Mouse (Mus musculus): ENCODE measurements at regions not wholly inside any gene's neighbourhood (a gene's known extent, or its start where the extent isn't known, plus 50 kb on each side); places are given as distances from the start of the nearest gene placed in this dataset.

- Histone ChIP-seq H3K4me1 (replicated peaks; ENCODE audit: control insufficient read depth in 2 of 2, insufficient read depth in 2 of 2, low read length in 1 of 2) (no peaks in the 10 kb centered on the region), H3K4me2 (ENCODE audit: low read depth) (no peak overlapping the region), H3K4me3 (ENCODE audit: insufficient read depth in 1 of 2, low read depth in 2 of 2, low read length in 2 of 2) (no peak overlapping the region), H3K9me3 (ENCODE audit: control insufficient read depth, low read length) (no peaks in the 10 kb centered on the region), H3K36me3 (replicated peaks; ENCODE audit: control insufficient read depth, insufficient read depth, low read depth) (no peaks in the 10 kb centered on the region), H3K27ac (no peak overlapping the region), H3K9ac (replicated peaks) (no peak overlapping the region), H3K27me3 (ENCODE audit: control insufficient read depth, insufficient read depth, low read length) (no peaks in the 10 kb centered on the region)
- WGBS (ENCODE audit: insufficient replicate concordance) = 76% methylated on average over 14 of the region's 14 CpGs
- DNase-seq (ENCODE audit: low read depth in 3 of 3, low spot score in 3 of 3) (no peak), ATAC-seq (ENCODE audit: insufficient read depth) (no peak)
- TF ChIP-seq CTCF (IDR thresholded peaks at IDR 0.05; ENCODE audit: low read depth) (no peak), EP300 (IDR thresholded peaks at IDR 0.05; ENCODE audit: low read depth) (no peak)
Measured at GRCm38 (mm10) chr6:51044873-51045272, 387.6 kb upstream of the Nfe2l3 start.

GRCm38 (mm10) chr6:51052451-51052921, 380.0 kb upstream of the Nfe2l3 start:
- Histone ChIP-seq H3K4me3 (ENCODE audit: insufficient read depth in 1 of 2, low read depth in 2 of 2, low read length in 2 of 2) (no peak overlapping the region), H3K4me1 (replicated peaks; ENCODE audit: control insufficient read depth in 2 of 2, insufficient read depth in 2 of 2, low read length in 1 of 2) (no peaks in the 10 kb centered on the region), H3K27me3 (ENCODE audit: control insufficient read depth, insufficient read depth, low read length) (no peaks in the 10 kb centered on the region), H3K27ac (no peak overlapping the region), H3K36me3 (replicated peaks; ENCODE audit: control insufficient read depth, insufficient read depth, low read depth) (no peaks in the 10 kb centered on the region), H3K4me2 (ENCODE audit: low read depth) (no peak overlapping the region), H3K9me3 (ENCODE audit: control insufficient read depth, low read length) (no peaks in the 10 kb centered on the region), H3K9ac (replicated peaks) (no peak overlapping the region)
- DNase-seq (ENCODE audit: low read depth in 3 of 3, low spot score in 3 of 3) = no peak
- ATAC-seq (ENCODE audit: insufficient read depth) = no peak
- WGBS (ENCODE audit: insufficient replicate concordance) = 54% methylated on average over 5 of the region's 5 CpGs
- no peak for TF ChIP-seq EP300 (IDR thresholded peaks at IDR 0.05; ENCODE audit: low read depth)
- no peak for TF ChIP-seq CTCF (IDR thresholded peaks at IDR 0.05; ENCODE audit: low read depth)

- ATAC-seq (ENCODE audit: insufficient read depth) (no peak), DNase-seq (ENCODE audit: low read depth in 3 of 3, low spot score in 3 of 3) (no peak)
- no peak for TF ChIP-seq EP300 (IDR thresholded peaks at IDR 0.05; ENCODE audit: low read depth)
- TF ChIP-seq CTCF (IDR thresholded peaks at IDR 0.05; ENCODE audit: low read depth) = no peak
- Histone ChIP-seq H3K36me3 (replicated peaks; ENCODE audit: control insufficient read depth, insufficient read depth, low read depth) (no peaks in the 10 kb centered on the region), H3K9me3 (ENCODE audit: control insufficient read depth, low read length) (no peaks in the 10 kb centered on the region), H3K27me3 (ENCODE audit: control insufficient read depth, insufficient read depth, low read length) (no peaks in the 10 kb centered on the region), H3K9ac (replicated peaks) (no peak overlapping the region), H3K27ac (no peak overlapping the region), H3K4me2 (ENCODE audit: low read depth) (no peak overlapping the region), H3K4me3 (ENCODE audit: insufficient read depth in 1 of 2, low read depth in 2 of 2, low read length in 2 of 2) (no peak overlapping the region), H3K4me1 (replicated peaks; ENCODE audit: control insufficient read depth in 2 of 2, insufficient read depth in 2 of 2, low read length in 1 of 2) (no peaks in the 10 kb centered on the region; a peak in 1 of 4 replicates)
- WGBS (ENCODE audit: insufficient replicate concordance) = 55% methylated on average over 7 of the region's 7 CpGs
Measured at GRCm38 (mm10) chr6:51057229-51057628, 375.2 kb upstream of the Nfe2l3 start.

GRCm38 (mm10) chr6:51059923-51060847, 372.3 kb upstream of the Nfe2l3 start:
- TF ChIP-seq EP300 (IDR thresholded peaks at IDR 0.05; ENCODE audit: low read depth) (no peak), CTCF (IDR thresholded peaks at IDR 0.05; ENCODE audit: low read depth) (no peak)
- Histone ChIP-seq H3K36me3 (replicated peaks; ENCODE audit: control insufficient read depth, insufficient read depth, low read depth) (no peaks in the 10 kb centered on the region), H3K4me3 (ENCODE audit: insufficient read depth in 1 of 2, low read depth in 2 of 2, low read length in 2 of 2) (no peak overlapping the region), H3K4me1 (replicated peaks; ENCODE audit: control insufficient read depth in 2 of 2, insufficient read depth in 2 of 2, low read length in 1 of 2) (no peaks in the 10 kb centered on the region; a peak in 1 of 4 replicates), H3K9ac (replicated peaks) (no peak overlapping the region), H3K4me2 (ENCODE audit: low read depth) (no peak overlapping the region), H3K27ac (no peak overlapping the region), H3K9me3 (ENCODE audit: control insufficient read depth, low read length) (no peaks in the 10 kb centered on the region), H3K27me3 (ENCODE audit: control insufficient read depth, insufficient read depth, low read length) (no peaks in the 10 kb centered on the region)
- WGBS (ENCODE audit: insufficient replicate concordance) = 55% methylated on average over 7 of the region's 7 CpGs
- ATAC-seq (ENCODE audit: insufficient read depth) = no peak
- DNase-seq (ENCODE audit: low read depth in 3 of 3, low spot score in 3 of 3) = no peak

- no peak overlapping the region for H3K27ac ChIP-seq
- TF ChIP-seq EP300 (IDR thresholded peaks at IDR 0.05; ENCODE audit: low read depth) (no peak), CTCF (IDR thresholded peaks at IDR 0.05; ENCODE audit: low read depth) (no peak)
- no peak overlapping the region for H3K4me2 ChIP-seq (ENCODE audit: low read depth)
- DNase-seq (ENCODE audit: low read depth in 3 of 3, low spot score in 3 of 3) (no peak), ATAC-seq (ENCODE audit: insufficient read depth) (no peak)
- WGBS (ENCODE audit: insufficient replicate concordance) = 63% methylated on average over 17 of the region's 17 CpGs
- no peaks in the 10 kb centered on the region; a peak in 1 of 4 replicates for H3K4me1 ChIP-seq (replicated peaks; ENCODE audit: control insufficient read depth in 2 of 2, insufficient read depth in 2 of 2, low read length in 1 of 2)
- H3K27me3 ChIP-seq (ENCODE audit: control insufficient read depth, insufficient read depth, low read length) = no peaks in the 10 kb centered on the region
- no peaks in the 10 kb centered on the region for H3K36me3 ChIP-seq (replicated peaks; ENCODE audit: control insufficient read depth, insufficient read depth, low read depth)
- no peaks in the 10 kb centered on the region for H3K9me3 ChIP-seq (ENCODE audit: control insufficient read depth, low read length)
- no peak overlapping the region for H3K9ac ChIP-seq (replicated peaks)
- no peak overlapping the region for H3K4me3 ChIP-seq (ENCODE audit: insufficient read depth in 1 of 2, low read depth in 2 of 2, low read length in 2 of 2)
Measured at GRCm38 (mm10) chr6:51060848-51061535, 371.5 kb upstream of the Nfe2l3 start.

Data from liver, embryonic 14.5 days (tissue).